Mouse (Mus musculus) spleen, adult 2 months (tissue): ENCODE results near the gene Catspere2.
"Not testable (repeated sequence)": the region's sequence is repeated elsewhere in the genome, so short reads cannot be mapped to it uniquely, and the experiment has no call there.

Experiments
- CTCF ChIP-seq: fragments of 200-500 bp; IDR thresholded peaks from 2 replicates; pipeline ENCODE4 v1.5.1; 2011; ENCODE audit warnings: mild to moderate bottlenecking, inconsistent platforms; ENCODE audit not compliant: insufficient read depth, insufficient read length, insufficient replicate concordance; ENCODE audit errors: extremely low read depth
- POLR2A ChIP-seq: fragments of 200-500 bp; IDR thresholded peaks from 2 replicates; pipeline ENCODE4 v1.6.1; 2011; ENCODE audit warnings: low read depth, low read length, inconsistent platforms

GRCm38 (mm10) chr1:178187810-178188209 is 204.6 kb downstream of the Catspere2 start:
- not testable (repeated sequence) for TF ChIP-seq CTCF, POLR2A
